Mouse (Mus musculus) liver, adult (tissue): ENCODE data around the gene Cd28.

Source experiments
- GATA4 ChIP-seq: IDR thresholded peaks from 2 replicates; pipeline ENCODE4 v1.6.1; 2014; ENCODE audit warnings: mild to moderate bottlenecking, low read length; ENCODE audit not compliant: insufficient replicate concordance

The Cd28 gene

GRCm38 (mm10) chr1:60746153-60746552 is 29.6 kb downstream of the Cd28 start:
- no peak for TF ChIP-seq GATA4

GRCm38 (mm10) chr1:60746856-60747255 is 30.3 kb downstream of the Cd28 start:
- TF ChIP-seq GATA4, result no peak

- no peak for TF ChIP-seq GATA4
Measured at GRCm38 (mm10) chr1:60748286-60748685, 31.7 kb downstream of the Cd28 start.

GRCm38 (mm10) chr1:60748936-60749335 is 32.3 kb downstream of the Cd28 start:
- no peak for TF ChIP-seq GATA4

- TF ChIP-seq GATA4, result no peak
Measured at GRCm38 (mm10) chr1:60749346-60749840, 32.8 kb downstream of the Cd28 start.

GRCm38 (mm10) chr1:60750201-60750765 is 33.7 kb downstream of the Cd28 start:
- TF ChIP-seq GATA4, result no peak

GRCm38 (mm10) chr1:60751011-60751410 is 34.4 kb downstream of the Cd28 start:
- TF ChIP-seq GATA4, result no peak

- no peak for TF ChIP-seq GATA4
Measured at GRCm38 (mm10) chr1:60752986-60753385, 36.4 kb downstream of the Cd28 start.

- TF ChIP-seq GATA4, result no peak
Measured at GRCm38 (mm10) chr1:60753981-60754380, 37.4 kb downstream of the Cd28 start.

GRCm38 (mm10) chr1:60755391-60756243 is 39.0 kb downstream of the Cd28 start:
- 0 out of 2 replicates have a peak, but pooled peaks have one; percentile 9 for TF ChIP-seq GATA4

GRCm38 (mm10) chr1:60757631-60758030 is 41.0 kb downstream of the Cd28 start:
- no peak for TF ChIP-seq GATA4

- TF ChIP-seq GATA4, result no peak
Measured at GRCm38 (mm10) chr1:60758226-60758625, 41.6 kb downstream of the Cd28 start.

GRCm38 (mm10) chr1:60759563-60760335 is 43.1 kb downstream of the Cd28 start:
- no peak for TF ChIP-seq GATA4

- no peak for TF ChIP-seq GATA4
Measured at GRCm38 (mm10) chr1:60760475-60760874, 43.9 kb downstream of the Cd28 start.

GRCm38 (mm10) chr1:60761528-60762171 is 45.0 kb downstream of the Cd28 start:
- no peak for TF ChIP-seq GATA4
